Mouse (Mus musculus) E14TG2a.4 (cell line): ENCODE data around the gene Inpp5d.

ENCODE experiments used
- CTCF ChIP-seq: conservative IDR thresholded peaks from 2 replicates; pipeline ENCODE4 v1.5.1; 2014; ENCODE audit warnings: low read length
- POU5F1 ChIP-seq: IDR thresholded peaks from 2 replicates; pipeline ENCODE4 v1.6.1; 2014; ENCODE audit warnings: low read length, borderline replicate concordance

- TF ChIP-seq CTCF (no peak), POU5F1 (no peak)
These were observed 39.3 kb upstream of the Inpp5d start for GRCm38 (mm10) chr1:87580824-87581223.
